Mouse (Mus musculus) megakaryocyte, embryonic 14.5 days (primary cell): ENCODE measurements around the gene Rnf114. TPM values are rescaled to one million over a fixed set of nuclear protein-coding genes. Genes with fewer than 3 reads are reported as not detected.
A peak's percentile ranks its signal among the peaks of the same experiment; 100 is the strongest.

Experiments
- H3K27me3 ChIP-seq: replicated peaks from 2 replicates; pipeline ENCODE3; 2012; ENCODE audit warnings: inconsistent platforms
- H3K36me3 ChIP-seq: replicated peaks from 2 replicates; pipeline ENCODE3; 2012; ENCODE audit warnings: low read length, inconsistent platforms, mixed read lengths
- H3K4me1 ChIP-seq: 2 replicates; pipeline ENCODE4 v1.6.1; 2012; ENCODE audit warnings: inconsistent platforms
- H3K4me3 ChIP-seq: replicated peaks from 2 replicates; pipeline ENCODE3; 2012; ENCODE audit warnings: moderate library complexity, mild to moderate bottlenecking, inconsistent platforms
- H3K9me3 ChIP-seq: 2 replicates; pipeline ENCODE4 v1.6.1; 2012; ENCODE audit warnings: inconsistent platforms
- FLI1 ChIP-seq: IDR thresholded peaks from 2 replicates; pipeline ENCODE4 v1.6.1; 2012; ENCODE audit warnings: low read length, inconsistent platforms, mixed read lengths
- GATA1 ChIP-seq: IDR thresholded peaks from 3 replicates; pipeline ENCODE4 v1.6.1; 2012; ENCODE audit warnings: mixed read lengths, low read length, inconsistent platforms, borderline replicate concordance
- polyA plus RNA-seq: library from polyadenylated mRNA; stranded (reverse); fragments of >175 nt; gene quantifications from 2 replicates; pipeline ENCODE4 v1.2.3, GENCODE M21; 2012; ENCODE audit warnings: low replicate concordance; ENCODE audit not compliant: insufficient read depth

Gene Rnf114
- polyA plus RNA-seq, 1 experiment, result 26.3 TPM

GRCm38 (mm10) chr2:167484932-167485331 is 7.5 kb upstream of the Rnf114 start:
- H3K36me3 ChIP-seq, result peaks cover 80% of the 10 kb centered on the region
- H3K4me1 ChIP-seq, result peaks cover 53% of the 10 kb centered on the region
- no peak overlapping the region for H3K4me3 ChIP-seq
- no peak for TF ChIP-seq FLI1
- H3K9me3 ChIP-seq, result no peaks in the 10 kb centered on the region
- H3K27me3 ChIP-seq, result no peaks in the 10 kb centered on the region

GRCm38 (mm10) chr2:167485501-167486377 is 6.7 kb upstream of the Rnf114 start:
- Histone ChIP-seq H3K36me3 (peaks cover 72% of the 10 kb centered on the region), H3K9me3 (no peaks in the 10 kb centered on the region), H3K27me3 (no peaks in the 10 kb centered on the region), H3K4me3 (no peak overlapping the region), H3K4me1 (peaks cover 57% of the 10 kb centered on the region)
- TF ChIP-seq GATA1 (no peak), FLI1 (no peak)

- no peak overlapping the region for H3K4me3 ChIP-seq
- H3K36me3 ChIP-seq, result peaks cover 67% of the 10 kb centered on the region
- no peaks in the 10 kb centered on the region for H3K27me3 ChIP-seq
- no peaks in the 10 kb centered on the region for H3K9me3 ChIP-seq
- peaks cover 65% of the 10 kb centered on the region for H3K4me1 ChIP-seq
- TF ChIP-seq FLI1 (no peak), GATA1 (no peak)
These were observed 5.9 kb upstream of the Rnf114 start for GRCm38 (mm10) chr2:167486573-167486972.

GRCm38 (mm10) chr2:167487551-167487950 is 4.9 kb upstream of the Rnf114 start:
- Histone ChIP-seq H3K9me3 (no peaks in the 10 kb centered on the region), H3K36me3 (peaks cover 61% of the 10 kb centered on the region), H3K27me3 (no peaks in the 10 kb centered on the region), H3K4me3 (peak overlapping the region; percentile 25), H3K4me1 (peaks cover 71% of the 10 kb centered on the region)
- TF ChIP-seq FLI1, result no peak
- no peak for TF ChIP-seq GATA1

GRCm38 (mm10) chr2:167487994-167488393 is 4.5 kb upstream of the Rnf114 start:
- TF ChIP-seq FLI1, result no peak
- TF ChIP-seq GATA1, result no peak
- Histone ChIP-seq H3K4me1 (peaks cover 67% of the 10 kb centered on the region), H3K36me3 (peaks cover 57% of the 10 kb centered on the region), H3K27me3 (no peaks in the 10 kb centered on the region), H3K9me3 (no peaks in the 10 kb centered on the region), H3K4me3 (no peak overlapping the region)

GRCm38 (mm10) chr2:167490813-167491525 is 1.5 kb upstream of the Rnf114 start:
- H3K27me3 ChIP-seq, result no peaks in the 10 kb centered on the region
- H3K9me3 ChIP-seq, result no peaks in the 10 kb centered on the region
- H3K4me3 ChIP-seq, result peak overlapping the region; percentile 92
- TF ChIP-seq GATA1 (no peak), FLI1 (no peak)
- peaks cover 35% of the 10 kb centered on the region for H3K36me3 ChIP-seq
- peaks cover 61% of the 10 kb centered on the region for H3K4me1 ChIP-seq

GRCm38 (mm10) chr2:167492713-167493636 is 530 bp downstream of the Rnf114 start, which contains the start of gene Spata2:
Gene Spata2, minus strand, starts transcription at chr2:167492887.
- H3K4me3 ChIP-seq, result peak within 1 kb of the TSS; percentile 92
- H3K27me3 ChIP-seq, result no peaks in the 10 kb centered on the region
- H3K36me3 ChIP-seq, result peaks cover 17% of the 10 kb centered on the region
- H3K4me1 ChIP-seq, result peaks cover 54% of the 10 kb centered on the region
- H3K9me3 ChIP-seq, result no peaks in the 10 kb centered on the region
- TF ChIP-seq GATA1 (no peak), FLI1 (peak; percentile 64; the same call in 1 of the 2 replicates)

GRCm38 (mm10) chr2:167496437-167496836 is 4.0 kb downstream of the Rnf114 start:
- Histone ChIP-seq H3K4me3 (no peak overlapping the region), H3K27me3 (no peaks in the 10 kb centered on the region), H3K36me3 (peaks cover 8% of the 10 kb centered on the region), H3K4me1 (peaks cover 47% of the 10 kb centered on the region), H3K9me3 (no peaks in the 10 kb centered on the region)
- TF ChIP-seq GATA1 (no peak), FLI1 (no peak)

- H3K36me3 ChIP-seq, result peaks cover 8% of the 10 kb centered on the region
- no peak for TF ChIP-seq GATA1
- TF ChIP-seq FLI1, result no peak
- H3K9me3 ChIP-seq, result no peaks in the 10 kb centered on the region
- no peaks in the 10 kb centered on the region for H3K27me3 ChIP-seq
- no peak overlapping the region for H3K4me3 ChIP-seq
- H3K4me1 ChIP-seq, result peaks cover 42% of the 10 kb centered on the region
These were observed 4.8 kb downstream of the Rnf114 start for GRCm38 (mm10) chr2:167497272-167497671.
